Mouse (Mus musculus): Measurements from ENCODE around the gene Sp110. TPM values are rescaled to one million over a fixed set of nuclear protein-coding genes. Genes with fewer than 3 reads are reported as not detected.
"Not testable (repeated sequence)": the region's sequence is repeated elsewhere in the genome, so short reads cannot be mapped to it uniquely, and the experiment has no call there.

Gene Sp110
- polyA plus RNA-seq, 1 experiment = not detected

- H3K4me1 ChIP-seq (ENCODE audit: control insufficient read depth, insufficient read depth, low read length); H3K4me3 ChIP-seq (ENCODE audit: insufficient read depth, low read depth, low read length); H3K27ac ChIP-seq (ENCODE audit: insufficient read depth, low read depth, low read length): not testable (repeated sequence)
- WGBS = 53% methylated on average over 3 of the region's 3 CpGs
Observed at GRCm38 (mm10) chr1:85580578-85580977, 18.0 kb downstream of the Sp110 start.

- 42% methylated on average over 3 of the region's 4 CpGs for WGBS
- not testable (repeated sequence) for H3K27ac ChIP-seq (ENCODE audit: insufficient read depth, low read depth, low read length); H3K4me3 ChIP-seq (ENCODE audit: insufficient read depth, low read depth, low read length); H3K4me1 ChIP-seq (ENCODE audit: control insufficient read depth, insufficient read depth, low read length)
Observed at GRCm38 (mm10) chr1:85580148-85580534, 18.5 kb downstream of the Sp110 start.

GRCm38 (mm10) chr1:85579199-85580147 is 19.1 kb downstream of the Sp110 start:
- not testable (repeated sequence) for H3K4me1 ChIP-seq (ENCODE audit: control insufficient read depth, insufficient read depth, low read length); H3K27ac ChIP-seq (ENCODE audit: insufficient read depth, low read depth, low read length); H3K4me3 ChIP-seq (ENCODE audit: insufficient read depth, low read depth, low read length)
- 62% methylated on average over 6 of the region's 7 CpGs for WGBS

GRCm38 (mm10) chr1:85578372-85579010 is 20.1 kb downstream of the Sp110 start:
- not testable (repeated sequence) for H3K27ac ChIP-seq (ENCODE audit: insufficient read depth, low read depth, low read length); H3K4me3 ChIP-seq (ENCODE audit: insufficient read depth, low read depth, low read length); H3K4me1 ChIP-seq (ENCODE audit: control insufficient read depth, insufficient read depth, low read length)
- WGBS = 50% methylated on average over 3 of the region's 3 CpGs

GRCm38 (mm10) chr1:85575376-85575775 is 23.2 kb downstream of the Sp110 start, which contains the start of gene G530012D18Rik:
Gene G530012D18Rik, plus strand, starts transcription at chr1:85575676.
- 65% methylated on average over 2 of the region's 3 CpGs for WGBS
- not testable (repeated sequence) for H3K4me3 ChIP-seq (ENCODE audit: insufficient read depth, low read depth, low read length); H3K27ac ChIP-seq (ENCODE audit: insufficient read depth, low read depth, low read length); H3K4me1 ChIP-seq (ENCODE audit: control insufficient read depth, insufficient read depth, low read length)

- not testable (repeated sequence) for H3K27ac ChIP-seq (ENCODE audit: insufficient read depth, low read depth, low read length); H3K4me3 ChIP-seq (ENCODE audit: insufficient read depth, low read depth, low read length); H3K4me1 ChIP-seq (ENCODE audit: control insufficient read depth, insufficient read depth, low read length)
- WGBS = 68% methylated on average over 4 of the region's 4 CpGs
Observed at GRCm38 (mm10) chr1:85573554-85573953, 25.1 kb downstream of the Sp110 start.

GRCm38 (mm10) chr1:85555261-85555660 is 43.4 kb downstream of the Sp110 start:
- 86% methylated on average over 4 of the region's 4 CpGs for WGBS
- not testable (repeated sequence) for H3K4me3 ChIP-seq (ENCODE audit: insufficient read depth, low read depth, low read length); H3K27ac ChIP-seq (ENCODE audit: insufficient read depth, low read depth, low read length); H3K4me1 ChIP-seq (ENCODE audit: control insufficient read depth, insufficient read depth, low read length)

GRCm38 (mm10) chr1:85546442-85546841 is 52.2 kb downstream of the Sp110 start:
- not testable (repeated sequence) for H3K27ac ChIP-seq (ENCODE audit: insufficient read depth, low read depth, low read length); H3K4me3 ChIP-seq (ENCODE audit: insufficient read depth, low read depth, low read length); H3K4me1 ChIP-seq (ENCODE audit: control insufficient read depth, insufficient read depth, low read length)

- not testable (repeated sequence) for H3K4me3 ChIP-seq (ENCODE audit: insufficient read depth, low read depth, low read length); H3K4me1 ChIP-seq (ENCODE audit: control insufficient read depth, insufficient read depth, low read length); H3K27ac ChIP-seq (ENCODE audit: insufficient read depth, low read depth, low read length)
- WGBS = 74% methylated on average over 4 of the region's 4 CpGs
Observed at GRCm38 (mm10) chr1:85543818-85544217, 54.8 kb downstream of the Sp110 start.

GRCm38 (mm10) chr1:85528451-85529110 is 70.0 kb downstream of the Sp110 start:
- WGBS = 61% methylated on average over 14 of the region's 15 CpGs
- not testable (repeated sequence) for H3K4me3 ChIP-seq (ENCODE audit: insufficient read depth, low read depth, low read length); H3K4me1 ChIP-seq (ENCODE audit: control insufficient read depth, insufficient read depth, low read length); H3K27ac ChIP-seq (ENCODE audit: insufficient read depth, low read depth, low read length)

Other genes starting within 250 kb of the Sp110 start
- not detected in 2 replicates for gene G530012D18Rik, start 23.1 kb downstream of the Sp110 start, polyA plus RNA-seq (2012; ENCODE audit: insufficient read depth, insufficient read length, low replicate concordance, missing spikeins)
- gene Sp140, start 1.6 kb upstream of the Sp110 start, polyA plus RNA-seq (2012; ENCODE audit: insufficient read depth, insufficient read length, low replicate concordance, missing spikeins) = not detected in 2 replicates
- 182 TPM in 1 of 2 replicates, not detected in the other for gene Sp100, start 51.2 kb upstream of the Sp110 start, polyA plus RNA-seq (2012; ENCODE audit: insufficient read depth, insufficient read length, low replicate concordance, missing spikeins)
- gene A630001G21Rik, start 179.8 kb upstream of the Sp110 start, polyA plus RNA-seq (2012; ENCODE audit: insufficient read depth, insufficient read length, low replicate concordance, missing spikeins) = not detected in 2 replicates
- 256 TPM in 1 of 2 replicates, not detected in the other for gene Cab39, start 194.6 kb upstream of the Sp110 start, polyA plus RNA-seq (2012; ENCODE audit: insufficient read depth, insufficient read length, low replicate concordance, missing spikeins)

All from olfactory bulb, adult 2 months (tissue).